Comparison of ENCODE assay signal across 10 mouse cellular contexts in genomic region chr16:45349523-45350298, GRCm38 (mm10). TPM values are rescaled to one million over a fixed set of nuclear protein-coding genes. Genes with fewer than 3 reads are reported as not detected.
DNase-seq lines count a peak whose midpoint lies in the region; ATAC-seq and TF ChIP-seq lines count a peak whose summit lies in the region.
"Had no signal": no experiment of that assay in that cellular context is flagged by ENCODE, and none has a peak within 500 bp of the region (broad histone marks: within the 10 kb centered on the region; RNA-seq: fewer than 3 reads in every experiment).

No protein-coding gene starts in this region.

- H3K27me3 ChIP-seq in ES-Bruce4 (ENCODE audit: control insufficient read depth, insufficient read depth, low read length, poor library complexity, severe bottlenecking), result no peaks in the 10 kb centered on the region
- H3K27me3 ChIP-seq in heart, embryonic 13.5 days (replicated peaks), result no peaks in the 10 kb centered on the region
- no peaks in the 10 kb centered on the region for H3K27me3 ChIP-seq in hindbrain, postnatal 0 days (ENCODE audit: insufficient read depth, low read length)
- H3K27me3 ChIP-seq in hindbrain, embryonic 16.5 days (replicated peaks; ENCODE audit: control insufficient read depth, insufficient read depth, low read length), result no peaks in the 10 kb centered on the region
- H3K27me3 ChIP-seq: liver, embryonic 15.5 days had no signal

- peak overlapping the region; percentile 74 for H3K27ac ChIP-seq in gastrocnemius, adult 2 months
- peak overlapping the region; percentile 89 for H3K27ac ChIP-seq in ES-Bruce4 (ENCODE audit: insufficient read depth, low read length)
- peak overlapping the region; percentile 56 for H3K27ac ChIP-seq in heart, embryonic 13.5 days (replicated peaks)
- no peak overlapping the region for H3K27ac ChIP-seq in hindbrain, postnatal 0 days
- H3K27ac ChIP-seq in hindbrain, embryonic 16.5 days (ENCODE audit: low read depth, low read length), result no peak overlapping the region
- H3K27ac ChIP-seq: liver, embryonic 15.5 days had no signal

- DNase-seq in gastrocnemius, adult 2 months, result no peak
- DNase-seq in gastrocnemius, adult 8-10 months (ENCODE audit: low spot score in 2 of 2), result no peak
- DNase-seq in kidney, postnatal 25 days, result peak; percentile 51 to 77
- DNase-seq in hindbrain, postnatal 0 days (ENCODE audit: low spot score), result no peak
- DNase-seq in retina, embryonic 14.5 days (ENCODE audit: low spot score), result no peak
- DNase-seq: layer of hippocampus, postnatal 36 days had no signal

- TF ChIP-seq EP300 in ES-Bruce4 (IDR thresholded peaks at IDR 0.05; ENCODE audit: insufficient read depth, low read depth, low read length), result 0 out of 2 replicates have a peak, but pooled peaks have one; percentile 36

- H3K36me3 ChIP-seq in ES-Bruce4 (ENCODE audit: control insufficient read depth, insufficient read depth, low read length, poor library complexity, severe bottlenecking), result no peaks in the 10 kb centered on the region
- no peaks in the 10 kb centered on the region for H3K36me3 ChIP-seq in heart, embryonic 13.5 days
- H3K36me3 ChIP-seq in hindbrain, postnatal 0 days (ENCODE audit: insufficient read depth, low read length), result no peaks in the 10 kb centered on the region
- no peaks in the 10 kb centered on the region for H3K36me3 ChIP-seq in hindbrain, embryonic 16.5 days (ENCODE audit: control insufficient read depth, insufficient read depth, low read length)
- H3K36me3 ChIP-seq: liver, embryonic 15.5 days had no signal

- peaks cover 40% of the 10 kb centered on the region for H3K9me3 ChIP-seq in ES-Bruce4 (replicated peaks; ENCODE audit: control insufficient read depth, insufficient read depth, low read length, poor library complexity, severe bottlenecking)
- H3K9me3 ChIP-seq in heart, embryonic 13.5 days, result no peaks in the 10 kb centered on the region
- H3K9me3 ChIP-seq in hindbrain, postnatal 0 days (ENCODE audit: low read length), result no peaks in the 10 kb centered on the region
- H3K9me3 ChIP-seq in hindbrain, embryonic 16.5 days (ENCODE audit: control insufficient read depth, low read length), result no peaks in the 10 kb centered on the region
- H3K9me3 ChIP-seq: liver, embryonic 15.5 days had no signal

- TF ChIP-seq CTCF in gastrocnemius, adult 2 months (IDR thresholded peaks at IDR 0.05), result no peak
- TF ChIP-seq CTCF in ES-Bruce4 (IDR thresholded peaks at IDR 0.05; ENCODE audit: low read depth, low read length), result no peak
- no peak for TF ChIP-seq CTCF in hindbrain, postnatal 0 days (IDR thresholded peaks at IDR 0.05; ENCODE audit: low read depth)

- no peak overlapping the region for H3K4me2 ChIP-seq in heart, embryonic 13.5 days
- H3K4me2 ChIP-seq in hindbrain, postnatal 0 days (ENCODE audit: low read depth, low read length), result no peak overlapping the region
- no peak overlapping the region for H3K4me2 ChIP-seq in hindbrain, embryonic 16.5 days (ENCODE audit: low read length)
- H3K4me2 ChIP-seq: liver, embryonic 15.5 days had no signal

- intact Hi-C loops in gastrocnemius, adult 2 months (cut with DNase I), result no loop called here

- no peak for ATAC-seq in heart, embryonic 13.5 days (ENCODE audit: extremely low read depth, insufficient number of reproducible peaks, low FRiP score, low TSS enrichment)
- ATAC-seq in hindbrain, postnatal 0 days, result no peak
- ATAC-seq in hindbrain, embryonic 16.5 days, result no peak

- WGBS in heart, embryonic 13.5 days, result 66% methylated on average over 3 of the region's 3 CpGs
- WGBS in hindbrain, postnatal 0 days, result 82% methylated on average over 3 of the region's 3 CpGs
- whole genome bisulfite sequencing in hindbrain, embryonic 16.5 days, result 85% methylated on average over 3 of the region's 3 CpGs

- H3K4me3 ChIP-seq in gastrocnemius, adult 2 months, result no peak overlapping the region
- H3K4me3 ChIP-seq in ES-Bruce4 (ENCODE audit: low read depth, low read length), result no peak overlapping the region
- no peak overlapping the region for H3K4me3 ChIP-seq in heart, embryonic 13.5 days
- no peak overlapping the region for H3K4me3 ChIP-seq in hindbrain, postnatal 0 days (ENCODE audit: low read length)
- H3K4me3 ChIP-seq in hindbrain, embryonic 16.5 days (ENCODE audit: low read length), result no peak overlapping the region
- H3K4me3 ChIP-seq: liver, embryonic 15.5 days had no signal

- H3K4me1 ChIP-seq in ES-Bruce4 (ENCODE audit: control insufficient read depth, insufficient read depth, low read length), result no peaks in the 10 kb centered on the region
- no peaks in the 10 kb centered on the region for H3K4me1 ChIP-seq in heart, embryonic 13.5 days
- H3K4me1 ChIP-seq in hindbrain, postnatal 0 days (ENCODE audit: insufficient read depth, low read length), result no peaks in the 10 kb centered on the region
- H3K4me1 ChIP-seq in hindbrain, embryonic 16.5 days (ENCODE audit: control insufficient read depth, insufficient read depth, low read depth, low read length), result no peaks in the 10 kb centered on the region
- H3K4me1 ChIP-seq: liver, embryonic 15.5 days had no signal

- no peak overlapping the region for H3K9ac ChIP-seq in ES-Bruce4 (ENCODE audit: low read depth, poor library complexity, severe bottlenecking)
- H3K9ac ChIP-seq in heart, embryonic 13.5 days, result no peak overlapping the region
- no peak overlapping the region for H3K9ac ChIP-seq in hindbrain, postnatal 0 days (replicated peaks; ENCODE audit: low read length)
- H3K9ac ChIP-seq in hindbrain, embryonic 16.5 days (ENCODE audit: low read depth, low read length), result no peak overlapping the region
- H3K9ac ChIP-seq: liver, embryonic 15.5 days had no signal

- no peak for TF ChIP-seq POLR2A in ES-Bruce4 (IDR thresholded peaks at IDR 0.05; ENCODE audit: insufficient read depth, low read length)

RNA-seq across cellular contexts. Expression of gene Cd200, which starts 59.1 kb away (rescaled TPM):
- total RNA-seq in gastrocnemius, adult 2 months (2021), result 10 to 100 TPM; 10.4 to 20.1 TPM
- 10 to 100 TPM; 10.7 to 28.3 (median 18.0) TPM for total RNA-seq in gastrocnemius, adult 8-10 months (2022)
- not detected in 2 replicates for polyA plus RNA-seq in ES-Bruce4 (2011; ENCODE audit: insufficient read depth, insufficient read length, low read depth, missing spikeins)
- 19.0 and 20.4 TPM in 2 replicates for polyA plus RNA-seq in heart, embryonic 13.5 days (2015; fragmentation: Nextera tagmentation; extraction: Ambion mirVana)
- 210 and 300 TPM in 2 replicates for total RNA-seq in hindbrain, postnatal 0 days (2014; rRNA removed)
- 354 and 385 TPM in 2 replicates for polyA plus RNA-seq in hindbrain, postnatal 0 days (2015; fragmentation: Nextera tagmentation; extraction: Ambion mirVana)
- polyA plus RNA-seq in hindbrain, embryonic 16.5 days (2015; fragmentation: Nextera tagmentation; extraction: Ambion mirVana), result 364 and 369 TPM in 2 replicates

Comparison
In these comparisons a context has a peak if more than half of its experiments do, and no peak if none do; other contexts are left out.
1. DNase-seq: peak in kidney, postnatal 25 days (2 of 2); none in gastrocnemius, adult 2 months (single experiment), gastrocnemius, adult 8-10 months (0 of 2), hindbrain, postnatal 0 days (single experiment) and retina, embryonic 14.5 days (single experiment).
2. H3K27ac ChIP-seq: peak in gastrocnemius, adult 2 months (single experiment), ES-Bruce4 (single experiment) and heart, embryonic 13.5 days (single experiment); none in hindbrain, postnatal 0 days (single experiment) and hindbrain, embryonic 16.5 days (single experiment).
3. RNA of gene Cd200, which starts 59.1 kb away (polyA plus RNA-seq): 354 to 385 TPM in hindbrain, postnatal 0 days and 364 to 369 TPM in hindbrain, embryonic 16.5 days; 19.0 to 20.4 TPM in heart, embryonic 13.5 days and not detected in ES-Bruce4; every median in the first group is over 10 times any median in the second.